Mouse (Mus musculus) forebrain, embryonic 12.5 days (tissue): ENCODE results near the gene Prok2. TPM values are rescaled to one million over a fixed set of nuclear protein-coding genes. Genes with fewer than 3 reads are reported as not detected.

ENCODE experiments used
- ATAC-seq: fragments of 200-750 bp; cut with Nextera tagmentation; 2 replicates; pipeline ENCODE4 v1.8.0; 2017; ENCODE audit warnings: moderate TSS enrichment; ENCODE audit not compliant: low FRiP score
- H3K27ac ChIP-seq: fragments of 300-500 bp; sonication (generic); 2 replicates; pipeline ENCODE4 v1.5.1; 2016; ENCODE audit warnings: mild to moderate bottlenecking
- H3K27me3 ChIP-seq: fragments of 300-500 bp; sonication (generic); 2 replicates; pipeline ENCODE4 v1.6.1; 2016; ENCODE audit warnings: mild to moderate bottlenecking
- H3K36me3 ChIP-seq: fragments of 300-500 bp; sonication (generic); replicated peaks from 2 replicates; pipeline ENCODE4 v1.6.1; 2016; ENCODE audit warnings: mild to moderate bottlenecking
- H3K4me1 ChIP-seq: fragments of 300-500 bp; sonication (generic); 2 replicates; pipeline ENCODE4 v1.6.1; 2016
- H3K4me2 ChIP-seq: fragments of 300-500 bp; sonication (generic); 2 replicates; pipeline ENCODE4 v1.6.1; 2016; ENCODE audit warnings: mild to moderate bottlenecking, moderate library complexity
- H3K4me3 ChIP-seq: fragments of 300-500 bp; sonication (generic); replicated peaks from 2 replicates; pipeline ENCODE4 v1.5.1; 2016; ENCODE audit warnings: mild to moderate bottlenecking
- H3K9ac ChIP-seq: fragments of 300-500 bp; sonication (generic); 2 replicates; pipeline ENCODE4 v1.6.1; 2016; ENCODE audit warnings: mild to moderate bottlenecking
- H3K9me3 ChIP-seq: fragments of 300-500 bp; sonication (generic); 2 replicates; pipeline ENCODE4 v1.6.1; 2016
- WGBS: fragments of 180-500 bp; shearing (Covaris S2); methylation state at CpG from one replicate; pipeline ENCODE4 v1.1.7; 2016; 5-methylcytosine and 5-hydroxymethylcytosine counted together
- polyA plus RNA-seq: library from polyadenylated mRNA; unstranded; fragments of >200 nt; fragmentation: Nextera tagmentation; extraction: Ambion mirVana; gene quantifications from 2 replicates; pipeline ENCODE4 v1.2.1, GENCODE M21; 2016

Gene Prok2
- polyA plus RNA-seq, 1 experiment from 2014 or later = 1.1 TPM

DNA sequence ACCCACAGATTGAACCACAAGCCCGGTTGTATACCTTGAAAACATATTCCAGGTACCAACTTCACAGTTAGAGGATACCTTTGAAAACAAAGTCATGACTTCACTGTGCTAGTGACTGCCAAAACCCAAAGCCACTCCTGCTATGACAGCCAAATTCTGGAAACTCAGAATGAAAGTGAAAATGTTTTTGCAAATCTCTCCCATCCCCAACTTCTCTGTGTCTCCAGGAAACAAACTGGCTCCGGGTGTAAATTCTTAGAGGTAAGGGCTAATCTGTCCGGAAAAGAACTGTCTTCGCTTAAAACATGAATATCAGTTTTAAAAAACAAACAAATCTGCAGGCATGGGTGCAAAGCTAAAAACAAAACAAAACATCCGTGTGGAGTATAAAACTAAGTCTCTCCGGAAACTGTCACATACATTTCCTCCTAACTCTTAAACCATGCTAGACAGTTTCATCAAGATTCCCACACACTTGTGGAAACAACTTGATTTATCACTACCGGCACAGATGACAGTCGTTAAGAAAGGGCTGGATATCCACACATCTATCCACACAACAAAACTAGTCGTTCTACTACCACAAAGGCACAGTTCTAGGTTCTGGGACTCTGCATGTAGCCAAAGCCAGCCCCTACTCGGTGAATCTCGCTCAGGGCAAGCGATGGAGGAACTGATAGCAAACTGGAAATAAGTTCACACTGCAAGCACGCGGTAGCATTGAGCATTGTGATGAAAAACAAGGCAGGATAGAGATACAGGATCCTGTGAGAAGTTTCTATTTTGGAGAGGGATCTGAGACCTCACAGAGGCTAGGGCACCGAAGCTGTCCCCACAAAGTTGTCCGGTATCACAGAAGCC lies 60.5 kb downstream of the Prok2 start:
- H3K4me3 ChIP-seq = peak overlapping the region; percentile 81
- H3K36me3 ChIP-seq = no peaks in the 10 kb centered on the region
- peak overlapping the region; percentile 79 for H3K9ac ChIP-seq
- H3K27ac ChIP-seq = no peak overlapping the region
- peaks cover 24% of the 10 kb centered on the region for H3K27me3 ChIP-seq
- peak overlapping the region; percentile 88 for H3K4me2 ChIP-seq
- no peak for ATAC-seq
- H3K9me3 ChIP-seq = no peaks in the 10 kb centered on the region
- peaks cover 58% of the 10 kb centered on the region for H3K4me1 ChIP-seq
- WGBS = 34% methylated on average over 16 of the region's 16 CpGs

DNA sequence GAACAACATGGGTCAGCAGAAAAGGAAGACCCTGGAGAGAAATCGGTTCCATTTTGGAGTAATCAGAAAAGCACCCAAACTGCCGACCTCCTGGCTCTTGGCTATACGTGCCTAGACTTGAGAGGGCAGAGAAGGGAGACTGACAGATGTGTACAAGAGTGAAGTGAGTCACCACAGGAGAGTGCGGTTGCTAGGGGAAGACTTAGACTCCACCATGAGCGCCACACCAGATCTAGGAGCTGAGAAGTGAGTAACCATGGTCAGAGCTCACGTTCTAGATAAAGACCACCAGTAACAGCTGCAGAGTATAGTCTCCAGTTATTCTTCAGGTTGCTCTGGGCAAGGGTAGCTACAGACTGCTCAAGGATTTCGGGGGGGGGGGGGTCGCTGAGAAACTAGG lies 63.0 kb downstream of the Prok2 start:
- Histone ChIP-seq H3K9ac (no peak overlapping the region), H3K9me3 (no peaks in the 10 kb centered on the region), H3K27me3 (peaks cover 20% of the 10 kb centered on the region), H3K36me3 (no peaks in the 10 kb centered on the region), H3K4me1 (peaks cover 45% of the 10 kb centered on the region), H3K27ac (no peak overlapping the region), H3K4me3 (no peak overlapping the region), H3K4me2 (no peak overlapping the region)
- 71% methylated on average over 8 of the region's 8 CpGs for WGBS
- ATAC-seq = no peak

Other genes starting within 250 kb of the Prok2 start
- 69.5 and 77.3 TPM in 2 replicates for gene Foxp1, start 203.7 kb downstream of the Prok2 start, polyA plus RNA-seq
- gene Eif4e3, start 59.6 kb downstream of the Prok2 start, polyA plus RNA-seq = 12.7 and 13.1 TPM in 2 replicates
- 4.2 and 6.0 TPM in 2 replicates for gene Gm20696, start 59.6 kb downstream of the Prok2 start, polyA plus RNA-seq
- 5.9 and 6.7 TPM in 2 replicates for gene Gpr27, start 33.7 kb downstream of the Prok2 start, polyA plus RNA-seq